Mouse (Mus musculus) left cerebral cortex, adult 2 months (tissue): ENCODE data around the gene Xirp1. TPM values are rescaled to one million over a fixed set of nuclear protein-coding genes. Genes with fewer than 3 reads are reported as not detected.
"Not testable (repeated sequence)": the region's sequence is repeated elsewhere in the genome, so short reads cannot be mapped to it uniquely, and the experiment has no call there.

ENCODE experiments used
- DNase-seq, 2 experiments: peaks; one replicate each; pipeline ENCODE4 v3.0.0; 2021 to 2022; ENCODE audit warnings: low spot score in 2 of 2, mixed read lengths in 1 of 2; ENCODE audit errors: extremely low spot score in 1 of 2
- H3K27ac ChIP-seq: fragments of 200-600 bp; 2 replicates; pipeline ENCODE4 v1.8.1; 2022
- H3K4me3 ChIP-seq: fragments of 200-600 bp; 2 replicates; pipeline ENCODE4 v1.8.1; 2022
- CTCF ChIP-seq: fragments of 200-600 bp; IDR thresholded peaks from 2 replicates; pipeline ENCODE4 v1.8.1; 2022; ENCODE audit warnings: antibody characterized with exemption, mild to moderate bottlenecking, moderate library complexity
- intact Hi-C: fragments of 180-260 bp; cut with DNase I; formaldehyde crosslinking; loops from one replicate; pipeline ENCODE4 v1.15.1; 2025
- total RNA-seq, 2 experiments: library from RNA; stranded (reverse); gene quantifications; 2 replicates each; pipeline ENCODE4 v1.2.3; 2021

Gene Xirp1
- total RNA-seq, 2 experiments from 2014 or later = 0.14 to 0.20 TPM

DNA sequence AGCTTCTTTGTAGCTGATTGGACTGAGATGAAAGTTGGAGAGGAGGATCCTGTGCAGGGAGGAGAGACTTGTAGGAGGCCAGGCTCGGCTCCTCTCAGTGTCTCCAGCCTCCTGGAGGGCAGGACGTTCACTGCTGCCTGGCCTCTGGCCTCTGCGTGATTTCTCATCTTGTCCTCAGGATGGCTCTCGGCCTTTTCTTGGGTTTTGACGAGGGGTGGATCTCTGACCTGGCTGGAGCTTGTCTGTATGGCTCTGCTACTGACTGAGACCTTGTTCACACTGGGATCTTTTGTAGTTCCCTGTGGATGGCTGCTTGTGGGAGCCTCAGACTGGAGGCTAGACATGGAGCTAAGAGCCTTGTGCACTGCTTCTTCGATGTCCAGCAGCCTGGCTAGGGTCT lies 8.6 kb downstream of the Xirp1 start:
- no peak for DNase-seq
- TF ChIP-seq CTCF = no peak
- intact Hi-C loops = no loop called here
- Histone ChIP-seq H3K27ac (no peak overlapping the region), H3K4me3 (no peak overlapping the region)

DNA sequence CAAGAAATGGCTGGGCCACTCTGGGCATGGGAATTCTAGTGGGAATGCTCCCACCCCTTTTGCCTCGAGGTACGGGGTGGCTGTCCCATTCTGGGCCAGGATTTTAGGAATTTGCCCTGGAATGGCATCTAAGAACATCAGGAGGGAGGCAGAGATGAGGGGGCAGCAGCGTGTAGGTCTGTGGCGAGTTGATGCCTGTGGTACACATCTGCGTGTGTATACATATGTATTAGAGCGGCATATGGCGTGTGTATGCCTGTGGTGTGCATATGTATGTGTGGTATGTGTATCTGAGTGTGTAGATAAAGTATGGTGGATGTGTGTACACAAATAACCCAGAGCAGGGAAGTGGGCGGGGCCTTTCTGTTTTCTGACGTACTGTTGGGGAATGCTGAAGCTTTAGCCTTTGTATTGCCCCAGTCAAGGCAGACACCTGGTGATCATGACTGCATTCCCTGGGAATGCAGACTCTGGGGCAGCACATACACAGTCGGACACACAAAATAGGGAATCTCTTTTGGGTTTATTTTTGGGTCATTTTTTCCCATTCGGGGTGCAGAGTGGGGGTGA lies 10.1 kb downstream of the Xirp1 start:
- peak overlapping the region; percentile 40 for H3K27ac ChIP-seq
- intact Hi-C loops = no loop called here
- no peak overlapping the region for H3K4me3 ChIP-seq
- TF ChIP-seq CTCF = no peak
- DNase-seq = no peak

DNA sequence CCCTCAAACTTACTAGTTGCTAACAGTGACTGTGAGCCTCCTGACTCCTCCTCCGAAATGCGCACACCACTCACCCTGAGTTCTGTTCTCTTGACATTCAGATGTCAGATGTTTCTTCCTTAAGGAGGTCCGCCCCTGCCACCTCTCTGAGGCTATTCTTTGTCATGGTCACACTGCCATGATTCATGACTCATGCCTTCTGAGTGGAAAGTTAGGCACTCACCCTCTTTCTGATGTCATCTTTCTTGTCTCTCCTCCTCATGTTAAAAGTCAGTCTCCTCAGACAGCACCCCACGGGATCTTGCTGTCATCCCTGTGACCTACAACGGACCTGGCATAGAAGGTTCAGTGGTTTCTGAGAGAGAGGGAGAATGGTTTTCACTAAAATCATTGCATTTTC lies 10.6 kb downstream of the Xirp1 start:
- H3K27ac ChIP-seq = peak overlapping the region; percentile 40
- peak in 1 of 2 experiments; percentile 38 for DNase-seq
- no peak overlapping the region for H3K4me3 ChIP-seq
- no peak for TF ChIP-seq CTCF
- intact Hi-C loops = no loop called here

DNA sequence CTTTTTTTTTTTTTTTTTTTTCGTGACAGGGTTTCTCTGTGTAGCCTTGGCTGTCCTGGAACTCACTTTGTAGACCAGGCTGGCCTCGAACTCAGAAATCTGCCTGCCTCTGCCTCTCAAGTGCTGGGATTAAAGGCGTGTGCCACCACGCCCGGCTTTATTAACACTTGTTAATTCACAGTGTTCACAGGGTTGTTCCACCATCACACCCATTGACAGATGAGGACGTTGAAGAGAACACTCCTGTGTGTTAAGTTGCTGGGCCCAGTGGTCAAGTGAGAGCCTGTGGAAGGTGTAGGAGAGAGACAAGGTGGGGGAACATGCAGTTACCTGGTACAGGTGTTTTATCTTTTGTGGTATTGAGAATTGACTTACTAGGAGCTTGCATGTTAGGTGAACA lies 11.2 kb downstream of the Xirp1 start:
- intact Hi-C loops, H3K4me3 ChIP-seq, DNase-seq: not testable (repeated sequence)
- peak overlapping the region; percentile 32; the same call in 1 of the 2 replicates for H3K27ac ChIP-seq

DNA sequence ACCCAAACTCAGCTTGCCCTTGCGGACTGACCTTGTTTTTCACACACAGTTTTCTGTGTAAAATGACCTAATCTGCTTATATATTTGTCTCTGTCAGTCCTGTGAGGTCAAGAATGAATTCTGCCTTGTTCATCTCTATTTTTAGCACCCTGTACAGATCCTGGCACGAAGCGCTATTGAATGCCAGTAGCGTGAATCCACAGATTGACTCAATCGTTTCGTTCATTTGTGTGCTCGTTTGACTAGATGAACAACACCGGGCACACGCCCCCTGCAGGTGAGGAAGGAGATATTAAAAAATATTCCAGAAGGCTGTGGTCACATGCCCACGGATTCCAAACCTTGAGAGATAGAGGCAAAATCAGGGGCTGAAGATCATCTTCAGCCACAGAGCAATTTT lies 11.9 kb downstream of the Xirp1 start:
- peak; percentile 70 for TF ChIP-seq CTCF
- H3K27ac ChIP-seq = peak overlapping the region; percentile 97
- intact Hi-C loops = loop anchor here (1.0 kb wide), 2 partner anchors 28 to 48 kb away; no protein-coding TSS in a partner anchor
- H3K4me3 ChIP-seq = peak overlapping the region; percentile 43
- DNase-seq = peak; percentile 51 to 71

DNA sequence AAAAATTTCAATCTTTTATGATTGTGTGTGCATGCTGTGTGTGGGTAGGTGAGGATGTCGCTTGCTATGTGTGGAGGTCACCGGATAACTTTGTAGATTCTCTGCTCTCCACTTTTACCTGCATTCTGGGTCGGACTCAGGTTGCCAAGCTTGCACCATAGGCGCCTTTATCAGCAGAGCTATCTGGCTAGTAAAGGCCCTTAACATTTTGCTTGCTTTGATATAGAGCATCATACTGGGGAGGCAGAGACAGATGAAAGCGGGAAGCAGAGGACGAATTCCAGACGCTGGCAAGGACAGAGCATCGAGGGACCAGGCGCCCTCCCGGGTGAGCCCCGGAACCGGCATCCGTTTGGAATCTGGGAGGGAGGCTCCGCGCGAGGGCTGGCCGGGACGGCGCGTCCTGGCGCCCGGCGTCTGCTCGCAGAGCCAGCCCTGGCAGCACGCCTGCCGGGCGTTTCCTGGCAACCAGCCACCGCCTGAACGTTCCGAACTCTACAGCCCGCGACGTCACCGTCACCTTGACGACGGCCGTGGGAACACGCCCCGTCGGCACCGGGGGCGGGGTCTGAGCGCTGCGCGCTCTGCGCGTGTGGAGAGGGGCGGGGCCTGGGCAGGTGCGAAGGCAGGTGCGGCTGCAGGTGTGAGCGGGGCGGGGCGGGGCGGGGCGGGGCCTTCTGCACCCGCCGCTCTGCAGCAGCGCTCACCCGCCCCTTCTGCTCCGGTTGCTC lies 12.5 kb downstream of the Xirp1 start:
- DNase-seq = peak; percentile 98 to 99
- no peak for TF ChIP-seq CTCF
- Histone ChIP-seq H3K27ac (peak overlapping the region; percentile 97), H3K4me3 (peak overlapping the region; percentile 43)
- intact Hi-C loops = loop anchor here (1.0 kb wide), 2 partner anchors 28 to 48 kb away; no protein-coding TSS in a partner anchor

DNA sequence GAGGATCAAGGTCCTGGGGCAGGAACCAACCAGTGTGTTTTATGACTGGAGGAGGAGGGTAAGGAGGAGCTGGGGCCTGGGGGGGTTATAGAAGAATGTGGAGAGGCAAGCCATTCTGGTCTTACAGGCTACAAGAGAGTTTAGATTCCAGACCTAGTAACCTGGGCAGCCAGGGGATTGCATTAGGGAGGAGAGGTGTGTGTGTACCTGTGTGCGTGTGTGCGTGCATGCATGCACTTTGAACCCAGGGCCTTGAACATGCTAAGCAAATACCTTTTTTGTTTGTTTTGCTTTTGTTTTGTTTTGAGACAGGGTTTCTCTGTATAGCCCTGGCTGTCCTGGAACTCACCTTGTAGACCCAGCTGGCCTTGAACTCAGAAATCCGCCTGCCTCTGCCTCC lies 13.5 kb downstream of the Xirp1 start:
- intact Hi-C loops = no loop called here
- Histone ChIP-seq H3K4me3 (no peak overlapping the region), H3K27ac (no peak overlapping the region)
- DNase-seq = no peak
- TF ChIP-seq CTCF = no peak

DNA sequence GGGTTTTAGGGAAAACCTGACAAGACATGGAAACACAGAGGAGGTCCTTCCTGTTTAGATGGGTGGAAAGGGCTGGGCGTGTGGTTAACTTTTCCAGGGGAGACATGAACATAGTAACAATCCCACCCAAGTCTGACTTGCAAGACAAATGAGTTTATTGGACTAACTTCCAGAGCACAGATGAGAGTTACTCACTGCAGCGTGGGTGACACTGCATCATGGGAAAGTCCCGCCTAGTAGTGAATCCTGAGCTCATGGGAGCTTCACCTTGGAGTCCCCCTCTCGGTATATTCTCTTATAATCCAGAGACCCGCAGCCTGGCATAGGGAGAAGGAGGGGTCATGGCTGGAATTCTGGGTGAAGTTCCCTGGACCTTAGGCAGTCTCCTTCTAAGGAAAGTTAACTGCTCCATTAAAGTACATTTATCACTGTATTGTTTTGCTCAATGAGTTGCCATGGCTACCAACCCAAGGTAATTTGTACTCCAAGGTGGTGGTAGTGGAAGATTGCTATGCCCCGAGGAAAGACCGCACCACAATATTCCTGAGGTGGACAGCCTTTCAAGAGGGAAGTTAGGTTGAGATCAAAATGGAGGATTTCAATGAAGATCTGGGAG lies 14.1 kb downstream of the Xirp1 start:
- TF ChIP-seq CTCF = no peak
- Histone ChIP-seq H3K4me3 (no peak overlapping the region), H3K27ac (no peak overlapping the region)
- DNase-seq = no peak
- intact Hi-C loops = no loop called here

DNA sequence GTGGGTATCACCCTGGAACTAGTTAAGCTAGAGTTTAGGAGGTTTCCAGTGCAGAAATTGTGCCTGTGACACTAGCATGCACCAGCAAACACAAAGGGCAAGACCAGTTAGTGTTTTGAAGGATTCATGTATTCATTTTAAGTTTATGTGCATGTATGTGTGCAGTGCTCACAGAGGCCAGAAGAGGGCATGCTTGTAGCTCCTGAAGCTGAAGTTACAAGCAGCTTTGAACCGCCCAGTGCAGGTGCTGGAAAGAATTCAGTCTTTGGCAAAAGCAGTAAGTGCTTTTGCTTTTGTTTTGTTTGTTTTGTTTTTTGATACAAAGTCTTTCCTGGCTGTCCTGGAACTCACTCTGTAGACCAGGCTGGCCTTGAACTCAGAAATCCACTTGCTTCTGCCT lies 15.6 kb downstream of the Xirp1 start:
- Histone ChIP-seq H3K27ac (no peak overlapping the region), H3K4me3 (no peak overlapping the region)
- intact Hi-C loops = no loop called here
- DNase-seq = no peak
- peak; percentile 8; the same call in 1 of the 2 replicates for TF ChIP-seq CTCF

DNA sequence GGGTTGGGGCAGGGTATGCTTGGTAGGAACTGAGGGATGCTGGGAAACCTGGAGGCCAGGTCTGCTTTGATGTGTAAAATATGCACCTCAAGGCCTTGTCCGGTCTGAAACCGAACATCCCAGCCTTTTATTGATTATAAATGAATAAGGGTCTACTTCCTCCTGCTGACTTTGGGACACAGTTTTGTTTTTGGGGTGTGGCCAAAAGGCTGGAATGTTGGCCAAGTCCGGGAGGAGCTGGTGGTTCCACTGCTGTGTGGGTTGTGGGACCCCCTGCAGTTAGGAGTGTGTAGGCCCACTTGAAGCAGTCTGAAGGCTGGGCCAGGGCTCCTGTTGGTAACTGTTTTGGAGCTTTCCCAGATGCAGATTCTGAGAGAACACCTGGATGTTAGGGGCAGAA lies 17.5 kb downstream of the Xirp1 start:
- no peak for TF ChIP-seq CTCF
- Histone ChIP-seq H3K4me3 (no peak overlapping the region), H3K27ac (no peak overlapping the region)
- intact Hi-C loops = no loop called here
- no peak for DNase-seq

DNA sequence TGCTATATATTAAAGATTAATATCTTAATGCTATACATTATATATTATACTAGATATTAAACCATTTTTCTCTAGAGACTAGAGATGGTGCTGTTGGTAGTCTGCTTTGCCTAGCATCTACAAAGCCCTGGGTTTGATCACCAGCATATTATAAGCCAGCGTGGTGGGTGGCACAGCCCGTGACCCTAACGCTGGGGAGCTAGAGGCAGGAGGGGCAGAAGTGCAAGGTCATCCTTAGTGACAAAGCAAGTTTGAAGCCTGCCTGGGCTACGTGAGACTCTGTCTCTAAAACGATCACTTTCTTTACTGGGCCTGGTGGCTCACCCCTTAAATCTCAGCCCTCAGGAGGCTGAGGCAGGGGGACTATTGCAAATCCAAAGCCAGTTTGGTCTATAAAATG lies 20.5 kb downstream of the Xirp1 start:
- Histone ChIP-seq H3K27ac (no peak overlapping the region), H3K4me3 (no peak overlapping the region)
- TF ChIP-seq CTCF = no peak
- no peak for DNase-seq
- intact Hi-C loops = no loop called here

DNA sequence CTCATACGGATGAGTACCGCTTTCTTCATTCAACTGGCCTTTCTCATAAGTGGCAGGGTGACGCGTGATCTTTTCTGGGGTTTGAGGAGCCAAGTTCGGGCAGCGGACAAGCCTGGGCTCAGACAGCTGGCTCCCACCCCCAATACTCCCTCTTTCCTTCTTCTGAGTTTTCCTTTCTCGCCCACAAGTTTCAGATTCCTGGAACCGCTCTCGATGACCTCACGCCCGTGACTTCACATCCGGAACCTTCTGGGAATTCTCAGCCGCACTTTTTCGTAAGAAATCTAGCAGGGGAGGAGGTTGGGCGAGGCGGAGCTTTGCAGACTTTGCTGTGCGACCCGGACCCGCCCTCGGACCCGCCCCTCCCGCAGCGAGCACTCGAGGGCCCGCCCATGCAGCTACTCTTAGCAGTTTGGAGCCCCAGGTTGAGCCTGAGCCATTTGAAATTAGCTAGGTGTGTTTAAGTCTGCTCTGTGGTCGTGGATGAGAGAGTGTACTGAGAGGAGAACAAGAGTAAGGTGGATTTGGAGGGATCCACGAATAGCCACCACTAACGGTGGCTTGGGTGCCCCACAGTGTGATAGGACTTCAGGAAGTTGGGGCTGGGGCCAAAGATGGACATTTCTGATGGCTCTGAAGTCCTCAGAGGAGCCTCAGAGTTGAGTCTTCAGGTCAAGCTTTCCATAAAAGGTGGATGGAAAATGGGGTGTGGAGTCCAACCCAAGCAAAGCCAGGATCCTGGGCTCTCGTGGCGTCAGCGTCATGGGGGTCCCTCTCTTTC lies 21.3 kb downstream of the Xirp1 start:
- DNase-seq = peak; percentile 69 to 72
- Histone ChIP-seq H3K4me3 (peak overlapping the region; percentile 28), H3K27ac (no peak overlapping the region)
- intact Hi-C loops = loop anchor here (2.0 kb wide), 1 partner anchor 15 kb away; no protein-coding TSS in a partner anchor
- no peak for TF ChIP-seq CTCF
